Mouse (Mus musculus) adrenal gland, adult 2 months (tissue): ENCODE measurements at regions not wholly inside any gene's neighbourhood (a gene's known extent, or its start where the extent isn't known, plus 50 kb on each side); places are given as distances from the start of the nearest gene placed in this dataset.

Source experiments
- DNase-seq: peaks from one replicate; pipeline ENCODE4 v3.0.0; 2021

- no peak for DNase-seq
Measured at GRCm38 (mm10) chr17:62077604-62078003, 803.5 kb downstream of the Efna5 start.

- no peak for DNase-seq
Measured at GRCm38 (mm10) chr17:62064939-62065338, 816.2 kb downstream of the Efna5 start.

- no peak for DNase-seq
Measured at GRCm38 (mm10) chr17:62058016-62058415, 823.1 kb downstream of the Efna5 start.

- DNase-seq, result peak; percentile 75
Measured at GRCm38 (mm10) chr17:62054801-62055200, 826.3 kb downstream of the Efna5 start.

GRCm38 (mm10) chr17:62048989-62049388 is 832.1 kb downstream of the Efna5 start:
- DNase-seq, result no peak

- no peak for DNase-seq
Measured at GRCm38 (mm10) chr17:62030614-62031013, 850.5 kb downstream of the Efna5 start.
